Mouse (Mus musculus): Measurements from ENCODE around the gene Rgs6. TPM values are rescaled to one million over a fixed set of nuclear protein-coding genes. Genes with fewer than 3 reads are reported as not detected.

Gene Rgs6
- polyA plus RNA-seq, 1 experiment from 2014 or later: 1.2 TPM

DNA sequence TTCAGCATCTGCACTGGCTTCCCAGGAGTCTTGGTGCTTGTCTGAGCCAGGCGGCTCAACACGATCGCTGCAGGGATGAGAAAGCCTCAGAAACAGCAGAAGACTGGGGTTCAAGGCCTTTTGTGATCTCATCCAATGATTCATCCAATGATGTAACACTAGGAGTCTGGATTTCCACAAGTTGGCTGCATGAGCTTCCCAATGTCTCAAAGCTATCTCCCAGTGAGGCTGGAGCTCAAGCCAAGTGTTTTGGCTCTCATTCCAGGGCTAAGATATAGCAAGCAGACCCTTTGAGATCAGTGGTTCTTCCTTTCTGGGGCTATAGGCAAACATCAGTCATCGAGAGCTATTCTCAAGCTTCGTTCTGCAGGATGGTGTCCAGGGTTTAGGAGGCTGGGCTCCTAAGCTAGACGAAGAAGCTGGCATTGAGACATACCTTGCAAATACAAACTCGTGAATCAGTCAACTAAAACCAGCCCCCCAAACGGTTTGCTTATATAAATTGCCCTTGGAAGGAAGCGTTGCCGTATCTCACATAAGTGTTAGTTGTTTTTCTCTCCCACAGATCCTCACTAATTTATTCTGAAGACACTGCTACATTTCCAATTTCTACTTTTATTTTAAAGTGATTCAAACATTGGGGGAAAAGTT is 410.7 kb downstream of the Rgs6 start:
- Histone ChIP-seq H3K36me3 (ENCODE audit: control insufficient read depth, insufficient read depth) (no peaks in the 10 kb centered on the region), H3K27ac (ENCODE audit: low read depth, low read length) (no peak overlapping the region), H3K9me3 (ENCODE audit: control insufficient read depth) (no peaks in the 10 kb centered on the region), H3K9ac (ENCODE audit: low read depth, low read length) (no peak overlapping the region), H3K4me1 (replicated peaks; ENCODE audit: control insufficient read depth, insufficient read depth, low read length) (0 out of 2 replicates have a peak, but pooled peaks cover 3% of the 10 kb centered on the region), H3K27me3 (replicated peaks; ENCODE audit: control insufficient read depth, insufficient read depth, low read length) (no peaks in the 10 kb centered on the region), H3K4me3 (ENCODE audit: low read depth, low read length) (no peak overlapping the region), H3K4me2 (replicated peaks; ENCODE audit: low read depth) (no peak overlapping the region)
- TF ChIP-seq CTCF (IDR thresholded peaks at IDR 0.05; ENCODE audit: low read depth): no peak
- no peak for ATAC-seq
- WGBS: 79% methylated on average over 10 of the region's 10 CpGs

DNA sequence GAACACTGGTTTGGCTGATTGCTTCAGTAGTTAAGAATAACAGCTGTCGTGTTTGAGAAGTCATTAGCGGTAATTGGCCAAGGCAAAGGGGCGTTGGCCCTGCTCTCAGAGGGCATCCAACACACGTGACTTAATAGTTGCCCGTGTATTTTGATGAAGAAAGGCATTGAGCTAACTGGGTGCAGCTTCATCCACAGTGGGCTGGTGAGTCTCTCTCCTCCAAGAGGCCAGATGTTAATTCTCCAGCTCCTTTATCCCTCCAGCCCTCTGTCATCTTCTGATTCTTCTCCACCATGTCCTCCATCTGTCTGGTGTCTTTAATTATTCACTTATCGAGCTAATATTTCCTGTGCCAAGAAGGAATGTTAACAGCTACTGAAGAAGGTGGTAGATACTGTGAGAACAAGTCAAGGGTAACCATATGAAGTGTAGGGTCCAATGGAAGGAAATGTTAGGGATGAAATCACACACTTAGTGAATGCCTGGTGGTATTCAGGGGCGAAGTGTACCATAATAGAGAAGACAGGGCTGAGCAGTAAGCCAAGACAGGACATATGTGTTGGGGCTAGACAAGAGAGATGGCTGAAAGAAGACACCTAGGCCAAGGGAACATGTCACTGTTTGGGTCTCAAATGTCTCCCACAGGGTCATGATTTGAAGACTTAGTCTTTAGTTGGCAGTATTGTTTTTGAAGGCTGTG is 411.4 kb downstream of the Rgs6 start:
- H3K4me1 ChIP-seq (replicated peaks; ENCODE audit: control insufficient read depth, insufficient read depth, low read length): 0 out of 2 replicates have a peak, but pooled peaks cover 3% of the 10 kb centered on the region
- H3K4me3 ChIP-seq (ENCODE audit: low read depth, low read length): no peak overlapping the region
- no peaks in the 10 kb centered on the region for H3K9me3 ChIP-seq (ENCODE audit: control insufficient read depth)
- H3K9ac ChIP-seq (ENCODE audit: low read depth, low read length): no peak overlapping the region
- 76% methylated on average over 7 of the region's 7 CpGs for WGBS
- H3K27me3 ChIP-seq (replicated peaks; ENCODE audit: control insufficient read depth, insufficient read depth, low read length): no peaks in the 10 kb centered on the region
- no peak overlapping the region for H3K27ac ChIP-seq (ENCODE audit: low read depth, low read length)
- no peak overlapping the region for H3K4me2 ChIP-seq (replicated peaks; ENCODE audit: low read depth)
- no peak for TF ChIP-seq CTCF (IDR thresholded peaks at IDR 0.05; ENCODE audit: low read depth)
- H3K36me3 ChIP-seq (ENCODE audit: control insufficient read depth, insufficient read depth): no peaks in the 10 kb centered on the region
- no peak for ATAC-seq

DNA sequence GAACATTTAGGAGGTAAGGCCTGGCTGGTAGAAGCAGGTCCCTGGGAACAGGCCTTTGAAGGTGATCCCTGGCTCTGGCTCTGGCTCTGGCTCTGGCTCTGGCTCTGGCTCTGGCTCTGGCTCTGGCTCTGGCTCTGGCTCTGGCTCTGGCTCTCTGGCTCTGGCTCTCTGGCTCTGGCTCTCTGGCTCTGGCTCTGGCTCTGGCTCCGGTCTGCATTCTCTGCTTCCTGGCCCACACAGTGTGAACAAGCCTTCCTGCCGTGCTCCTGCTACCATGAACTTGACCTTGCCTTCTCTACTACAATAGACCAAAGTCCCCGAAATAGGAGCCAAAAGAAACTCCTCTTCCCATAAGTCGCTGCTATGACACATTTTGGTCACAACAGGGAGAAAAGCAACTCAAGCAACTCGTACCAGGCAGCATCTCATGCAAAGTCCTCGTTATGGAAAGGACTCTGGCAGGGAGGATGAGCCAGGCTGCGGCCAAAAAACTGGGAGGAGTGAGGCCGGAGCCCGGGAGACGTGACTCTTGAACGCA is 412.0 kb downstream of the Rgs6 start:
- no peak for TF ChIP-seq CTCF (IDR thresholded peaks at IDR 0.05; ENCODE audit: low read depth)
- Histone ChIP-seq H3K27me3 (replicated peaks; ENCODE audit: control insufficient read depth, insufficient read depth, low read length) (no peaks in the 10 kb centered on the region), H3K27ac (ENCODE audit: low read depth, low read length) (no peak overlapping the region), H3K9me3 (ENCODE audit: control insufficient read depth) (no peaks in the 10 kb centered on the region), H3K9ac (ENCODE audit: low read depth, low read length) (no peak overlapping the region), H3K4me2 (replicated peaks; ENCODE audit: low read depth) (no peak overlapping the region), H3K4me3 (ENCODE audit: low read depth, low read length) (no peak overlapping the region), H3K4me1 (replicated peaks; ENCODE audit: control insufficient read depth, insufficient read depth, low read length) (0 out of 2 replicates have a peak, but pooled peaks cover 3% of the 10 kb centered on the region), H3K36me3 (ENCODE audit: control insufficient read depth, insufficient read depth) (no peaks in the 10 kb centered on the region)
- ATAC-seq: no peak
- WGBS: 88% methylated on average over 11 of the region's 11 CpGs

DNA sequence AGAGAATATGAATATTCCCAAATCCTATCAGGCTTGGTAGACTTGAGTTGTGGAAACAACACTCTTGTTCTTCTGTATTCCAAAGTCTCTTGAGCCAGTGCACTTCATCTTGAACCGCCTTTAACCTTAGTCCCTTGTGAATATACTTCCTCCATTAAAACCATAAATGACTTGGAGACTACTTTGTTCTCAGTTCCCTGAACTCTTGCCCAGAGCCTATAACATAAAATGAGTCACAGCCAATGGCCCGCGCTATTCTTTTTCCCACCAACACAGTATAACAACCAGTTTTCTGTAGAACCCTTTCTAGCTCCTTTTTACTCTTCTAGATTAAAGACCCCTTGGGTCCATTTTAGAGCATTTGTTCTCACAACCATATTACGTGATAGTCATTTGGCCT is 412.9 kb downstream of the Rgs6 start:
- H3K4me1 ChIP-seq (replicated peaks; ENCODE audit: control insufficient read depth, insufficient read depth, low read length): 0 out of 2 replicates have a peak, but pooled peaks cover 3% of the 10 kb centered on the region
- no peaks in the 10 kb centered on the region for H3K27me3 ChIP-seq (replicated peaks; ENCODE audit: control insufficient read depth, insufficient read depth, low read length)
- no peak for TF ChIP-seq CTCF (IDR thresholded peaks at IDR 0.05; ENCODE audit: low read depth)
- H3K27ac ChIP-seq (ENCODE audit: low read depth, low read length): no peak overlapping the region
- H3K4me2 ChIP-seq (replicated peaks; ENCODE audit: low read depth): no peak overlapping the region
- no peaks in the 10 kb centered on the region for H3K36me3 ChIP-seq (ENCODE audit: control insufficient read depth, insufficient read depth)
- H3K9ac ChIP-seq (ENCODE audit: low read depth, low read length): no peak overlapping the region
- 62% methylated on average over 4 of the region's 4 CpGs for WGBS
- H3K4me3 ChIP-seq (ENCODE audit: low read depth, low read length): no peak overlapping the region
- no peaks in the 10 kb centered on the region for H3K9me3 ChIP-seq (ENCODE audit: control insufficient read depth)
- peak; percentile 47; the same call in 1 of the 2 replicates for ATAC-seq

DNA sequence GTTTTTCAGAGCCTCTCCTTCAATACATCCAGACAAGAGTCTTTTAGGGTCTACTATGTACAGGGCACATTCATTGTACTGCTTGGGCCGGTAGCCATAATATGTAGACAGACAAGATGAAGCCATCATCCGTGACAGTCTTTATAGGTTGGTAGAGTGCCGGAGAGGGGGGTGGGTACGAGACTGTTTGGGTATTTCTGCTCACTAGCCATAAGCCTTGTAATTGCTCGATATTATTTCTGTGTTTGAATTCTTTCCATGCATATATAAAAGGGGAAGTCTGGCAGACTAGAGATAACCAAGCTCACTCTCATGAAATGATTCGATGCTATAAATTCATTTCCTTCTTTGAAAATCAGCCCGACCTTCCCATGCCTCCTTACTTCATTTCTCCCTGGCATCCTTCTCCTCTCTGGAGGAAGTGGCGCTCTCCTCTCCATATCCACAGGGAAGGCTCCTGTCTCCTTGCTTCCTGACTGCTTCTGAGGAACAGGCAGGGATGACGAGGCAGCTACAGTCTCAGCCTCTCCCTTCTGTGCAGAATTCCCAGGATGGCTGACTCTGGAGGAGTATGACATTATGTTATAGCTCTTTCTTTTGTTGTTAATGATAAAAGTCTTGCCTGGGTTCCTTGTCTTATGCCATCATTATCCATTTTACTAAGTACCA is 416.1 kb downstream of the Rgs6 start:
- H3K4me3 ChIP-seq (ENCODE audit: low read depth, low read length): no peak overlapping the region
- H3K36me3 ChIP-seq (ENCODE audit: control insufficient read depth, insufficient read depth): no peaks in the 10 kb centered on the region
- 73% methylated on average over 9 of the region's 9 CpGs for WGBS
- no peak overlapping the region for H3K4me2 ChIP-seq (replicated peaks; ENCODE audit: low read depth)
- H3K4me1 ChIP-seq (replicated peaks; ENCODE audit: control insufficient read depth, insufficient read depth, low read length): 0 out of 2 replicates have a peak, but pooled peaks cover 3% of the 10 kb centered on the region
- no peaks in the 10 kb centered on the region for H3K27me3 ChIP-seq (replicated peaks; ENCODE audit: control insufficient read depth, insufficient read depth, low read length)
- H3K9ac ChIP-seq (ENCODE audit: low read depth, low read length): no peak overlapping the region
- H3K27ac ChIP-seq (ENCODE audit: low read depth, low read length): no peak overlapping the region
- TF ChIP-seq CTCF (IDR thresholded peaks at IDR 0.05; ENCODE audit: low read depth): no peak
- no peaks in the 10 kb centered on the region for H3K9me3 ChIP-seq (ENCODE audit: control insufficient read depth)
- no peak for ATAC-seq

DNA sequence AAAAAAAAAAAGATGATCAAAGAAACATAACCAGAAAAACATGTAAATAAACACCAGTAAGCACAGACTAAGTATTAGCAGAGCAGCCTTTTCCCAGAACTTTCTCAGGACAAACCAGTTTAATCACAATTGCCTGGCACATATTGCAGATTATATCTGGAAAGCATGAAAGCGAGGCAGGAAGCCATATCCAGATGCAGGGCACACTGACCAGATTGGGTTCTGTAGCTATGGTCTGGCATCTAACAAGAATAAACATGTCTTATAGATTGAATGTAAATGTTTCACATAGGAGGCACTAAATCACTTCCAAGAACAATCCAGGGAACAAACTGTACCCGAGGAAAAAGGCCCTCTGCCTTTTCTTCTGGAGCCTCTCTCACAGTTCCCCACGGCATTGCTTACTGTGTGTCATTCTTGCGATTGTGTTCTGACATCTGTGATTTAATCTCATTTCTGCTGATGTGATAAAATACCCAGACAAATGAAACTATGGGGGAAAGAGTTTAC is 423.0 kb downstream of the Rgs6 start:
- H3K9me3 ChIP-seq (ENCODE audit: control insufficient read depth): no peaks in the 10 kb centered on the region
- H3K9ac ChIP-seq (ENCODE audit: low read depth, low read length): no peak overlapping the region
- no peak for ATAC-seq
- no peaks in the 10 kb centered on the region for H3K27me3 ChIP-seq (replicated peaks; ENCODE audit: control insufficient read depth, insufficient read depth, low read length)
- TF ChIP-seq CTCF (IDR thresholded peaks at IDR 0.05; ENCODE audit: low read depth): no peak
- H3K4me2 ChIP-seq (replicated peaks; ENCODE audit: low read depth): no peak overlapping the region
- no peak overlapping the region for H3K4me3 ChIP-seq (ENCODE audit: low read depth, low read length)
- no peaks in the 10 kb centered on the region for H3K4me1 ChIP-seq (replicated peaks; ENCODE audit: control insufficient read depth, insufficient read depth, low read length)
- H3K27ac ChIP-seq (ENCODE audit: low read depth, low read length): no peak overlapping the region
- 78% methylated on average over 4 of the region's 4 CpGs for WGBS
- H3K36me3 ChIP-seq (ENCODE audit: control insufficient read depth, insufficient read depth): no peaks in the 10 kb centered on the region
